Comparison of ENCODE assay signal across 23 mouse cellular contexts in genomic region chr10:95825651-95826050, GRCm38 (mm10). TPM values are rescaled to one million over a fixed set of nuclear protein-coding genes. Genes with fewer than 3 reads are reported as not detected.
DNase-seq lines count a peak whose midpoint lies in the region; ATAC-seq and TF ChIP-seq lines count a peak whose summit lies in the region.
"Had no signal": no experiment of that assay in that cellular context is flagged by ENCODE, and none has a peak within 500 bp of the region (broad histone marks: within the 10 kb centered on the region; RNA-seq: fewer than 3 reads in every experiment).

No protein-coding gene starts in this region.

- H3K4me2 ChIP-seq in kidney, postnatal 0 days (ENCODE audit: low read length): no peak overlapping the region
- H3K4me2 ChIP-seq in neural tube, embryonic 11.5 days (ENCODE audit: low read depth): no peak overlapping the region
- H3K4me2 ChIP-seq: embryonic facial prominence, embryonic 15.5 days; forebrain, embryonic 12.5 days; heart, embryonic 11.5 days; heart, embryonic 15.5 days; hindbrain, embryonic 15.5 days had no signal

- 30% methylated on average over 2 of the region's 3 CpGs for WGBS in heart, adult 2 months
- 23% methylated on average over 3 of the region's 3 CpGs for whole genome bisulfite sequencing in kidney, postnatal 0 days
- WGBS in neural tube, embryonic 11.5 days: 16% methylated on average over 3 of the region's 3 CpGs

- peak overlapping the region; percentile 70 for H3K27ac ChIP-seq in heart, adult 2 months
- no peak overlapping the region for H3K27ac ChIP-seq in kidney, postnatal 0 days
- no peak overlapping the region for H3K27ac ChIP-seq in neural tube, embryonic 11.5 days (ENCODE audit: low read depth, low read length)
- H3K27ac ChIP-seq: embryonic facial prominence, embryonic 15.5 days; forebrain, embryonic 12.5 days; heart, embryonic 15.5 days; hindbrain, embryonic 15.5 days had no signal

- no peak overlapping the region for H3K4me3 ChIP-seq in heart, adult 2 months
- H3K4me3 ChIP-seq in kidney, postnatal 0 days (replicated peaks; ENCODE audit: low read depth, low read length): no peak overlapping the region
- H3K4me3 ChIP-seq in neural tube, embryonic 11.5 days (ENCODE audit: low read depth, low read length): no peak overlapping the region
- H3K4me3 ChIP-seq: embryonic facial prominence, embryonic 15.5 days; forebrain, embryonic 12.5 days; heart, embryonic 15.5 days; hindbrain, embryonic 15.5 days had no signal

- no peak for DNase-seq in heart, adult 2 months
- no peak for DNase-seq in heart, postnatal 36 days
- DNase-seq in kidney, postnatal 0 days (ENCODE audit: low spot score): peak; percentile 43
- no peak for DNase-seq in kidney, postnatal 10 days
- DNase-seq in embryo, embryonic 9.5 days (ENCODE audit: extremely low spot score): peak; percentile 6
- DNase-seq in neural tube, embryonic 11.5 days (ENCODE audit: low spot score): peak; percentile 17
- no peak for DNase-seq in left cerebral cortex, postnatal 14 days (ENCODE audit: low spot score in 2 of 2)
- DNase-seq: adrenal gland, adult 2 months; adrenal gland, postnatal 25 days; cerebellum, adult 18-20 months; cerebellum, adult 9-11 months; cerebellum, postnatal 36 days; gastrocnemius, postnatal 25 days had no signal

- intact Hi-C loops in heart, adult 2 months (cut with DNase I): loop anchor here (2.0 kb wide), 1 partner anchor 51 kb away; no protein-coding TSS in a partner anchor
- intact Hi-C loops in heart, postnatal 36 days (cut with DNase I): no loop called here
- intact Hi-C loops in left cerebral cortex, postnatal 14 days (cut with DNase I): no loop called here

- no peaks in the 10 kb centered on the region for H3K9me3 ChIP-seq in kidney, postnatal 0 days (replicated peaks; ENCODE audit: low read length)
- no peaks in the 10 kb centered on the region for H3K9me3 ChIP-seq in neural tube, embryonic 11.5 days (ENCODE audit: control insufficient read depth, low read length)
- H3K9me3 ChIP-seq: embryonic facial prominence, embryonic 15.5 days; forebrain, embryonic 12.5 days; heart, embryonic 15.5 days; hindbrain, embryonic 15.5 days had no signal

- no peaks in the 10 kb centered on the region for H3K79me2 ChIP-seq in heart, adult 2 months (replicated peaks; ENCODE audit: control insufficient read depth, insufficient read depth, low read length)

- no peak overlapping the region for H3K9ac ChIP-seq in heart, adult 2 months (ENCODE audit: low read depth, low read length)
- no peak overlapping the region for H3K9ac ChIP-seq in kidney, postnatal 0 days (ENCODE audit: low read depth, low read length)
- no peak overlapping the region for H3K9ac ChIP-seq in neural tube, embryonic 11.5 days (ENCODE audit: low read length)
- H3K9ac ChIP-seq: embryonic facial prominence, embryonic 15.5 days; forebrain, embryonic 12.5 days; heart, embryonic 15.5 days; hindbrain, embryonic 15.5 days had no signal

- H3K27me3 ChIP-seq in heart, adult 2 months (ENCODE audit: control insufficient read depth, insufficient read depth, low read length): no peaks in the 10 kb centered on the region
- no peaks in the 10 kb centered on the region for H3K27me3 ChIP-seq in kidney, postnatal 0 days (ENCODE audit: insufficient read depth, low read length)
- H3K27me3 ChIP-seq in neural tube, embryonic 11.5 days (ENCODE audit: control insufficient read depth, insufficient read depth, low read length): no peaks in the 10 kb centered on the region
- H3K27me3 ChIP-seq: embryonic facial prominence, embryonic 15.5 days; forebrain, embryonic 12.5 days; heart, embryonic 15.5 days; hindbrain, embryonic 15.5 days had no signal

- no peaks in the 10 kb centered on the region; the same call in 1 of the 2 replicates for H3K4me1 ChIP-seq in heart, adult 2 months (ENCODE audit: control insufficient read depth, insufficient read depth, low read length)
- no peaks in the 10 kb centered on the region; the same call in 1 of the 2 replicates for H3K4me1 ChIP-seq in kidney, postnatal 0 days (replicated peaks; ENCODE audit: insufficient read depth, low read length)
- no peaks in the 10 kb centered on the region for H3K4me1 ChIP-seq in neural tube, embryonic 11.5 days (ENCODE audit: control insufficient read depth, insufficient read depth, low read length)
- H3K4me1 ChIP-seq: embryonic facial prominence, embryonic 15.5 days; hindbrain, embryonic 15.5 days had no signal

- no peak for TF ChIP-seq EP300 in heart, adult 2 months (IDR thresholded peaks at IDR 0.05; ENCODE audit: insufficient read depth, low read depth, low read length)

- no peak for TF ChIP-seq POLR2A in heart, adult 2 months (IDR thresholded peaks at IDR 0.05; ENCODE audit: insufficient read depth, low read depth, low read length)

- ATAC-seq in kidney, postnatal 0 days (replicated peaks; ENCODE audit: low FRiP score, low read depth): no peak
- no peak for ATAC-seq in neural tube, embryonic 11.5 days (ENCODE audit: insufficient read depth, low FRiP score, low TSS enrichment)
- ATAC-seq: forebrain, embryonic 16.5 days; intestine, embryonic 16.5 days had no signal

- TF ChIP-seq CTCF in heart, adult 2 months (IDR thresholded peaks at IDR 0.05): no peak
- TF ChIP-seq CTCF in kidney, postnatal 0 days (IDR thresholded peaks at IDR 0.05; ENCODE audit: low read depth): no peak

- peaks cover 4% of the 10 kb centered on the region for H3K36me3 ChIP-seq in heart, adult 2 months (ENCODE audit: control insufficient read depth, insufficient read depth, low read length)
- H3K36me3 ChIP-seq in kidney, postnatal 0 days (ENCODE audit: insufficient read depth, low read length): no peaks in the 10 kb centered on the region
- H3K36me3 ChIP-seq in neural tube, embryonic 11.5 days (ENCODE audit: control insufficient read depth, insufficient read depth, low read length): no peaks in the 10 kb centered on the region
- H3K36me3 ChIP-seq: embryonic facial prominence, embryonic 15.5 days; forebrain, embryonic 12.5 days; heart, embryonic 15.5 days; hindbrain, embryonic 15.5 days had no signal

RNA-seq across cellular contexts. Expression of gene Gm33543, which starts 17.1 kb away (rescaled TPM):
- total RNA-seq in heart, adult 2 months (2021): 1 to 10 TPM; 4.1 to 4.7 TPM
- 2.1 and 6.6 TPM in 2 replicates for polyA plus RNA-seq in heart, adult 2 months (2012; rRNA removed)
- 1 to 10 TPM; 2.0 to 2.7 TPM for total RNA-seq in heart, postnatal 36 days (2021)
- 0.62 and 0.91 TPM in 2 replicates for polyA plus RNA-seq in kidney, postnatal 0 days (2015; fragmentation: Nextera tagmentation; extraction: Ambion mirVana)
- not detected in 2 replicates for polyA plus RNA-seq in neural tube, embryonic 11.5 days (2014; fragmentation: Nextera tagmentation; extraction: Ambion mirVana)
- total RNA-seq in left cerebral cortex, postnatal 14 days (2021): not detected
- total RNA-seq: adrenal gland, adult 2 months; adrenal gland, postnatal 25 days; ES-E14 had no signal
- polyA plus RNA-seq: adrenal gland, adult 2 months; embryonic facial prominence, embryonic 11.5 days; forebrain, embryonic 12.5 days; forebrain, embryonic 16.5 days; heart, embryonic 11.5 days; heart, embryonic 15.5 days; hindbrain, embryonic 11.5 days; hindbrain, embryonic 15.5 days; intestine, embryonic 16.5 days had no signal

Comparison
In these comparisons a context has a peak if more than half of its experiments do, and no peak if none do; other contexts are left out.
1. DNase-seq: peak in kidney, postnatal 0 days (single experiment), embryo, embryonic 9.5 days (single experiment) and neural tube, embryonic 11.5 days (single experiment); none in heart, adult 2 months (0 of 2), heart, postnatal 36 days (0 of 2), kidney, postnatal 10 days (single experiment) and left cerebral cortex, postnatal 14 days (0 of 2).